Mouse (Mus musculus): ENCODE measurements around the gene Hoxd1. TPM values are rescaled to one million over a fixed set of nuclear protein-coding genes. Genes with fewer than 3 reads are reported as not detected.

Hoxd1 gene
- 0.61 and 0.69 TPM in 2 replicates for polyA plus RNA-seq (2015; fragmentation: Nextera tagmentation; extraction: Ambion mirVana)

DNA sequence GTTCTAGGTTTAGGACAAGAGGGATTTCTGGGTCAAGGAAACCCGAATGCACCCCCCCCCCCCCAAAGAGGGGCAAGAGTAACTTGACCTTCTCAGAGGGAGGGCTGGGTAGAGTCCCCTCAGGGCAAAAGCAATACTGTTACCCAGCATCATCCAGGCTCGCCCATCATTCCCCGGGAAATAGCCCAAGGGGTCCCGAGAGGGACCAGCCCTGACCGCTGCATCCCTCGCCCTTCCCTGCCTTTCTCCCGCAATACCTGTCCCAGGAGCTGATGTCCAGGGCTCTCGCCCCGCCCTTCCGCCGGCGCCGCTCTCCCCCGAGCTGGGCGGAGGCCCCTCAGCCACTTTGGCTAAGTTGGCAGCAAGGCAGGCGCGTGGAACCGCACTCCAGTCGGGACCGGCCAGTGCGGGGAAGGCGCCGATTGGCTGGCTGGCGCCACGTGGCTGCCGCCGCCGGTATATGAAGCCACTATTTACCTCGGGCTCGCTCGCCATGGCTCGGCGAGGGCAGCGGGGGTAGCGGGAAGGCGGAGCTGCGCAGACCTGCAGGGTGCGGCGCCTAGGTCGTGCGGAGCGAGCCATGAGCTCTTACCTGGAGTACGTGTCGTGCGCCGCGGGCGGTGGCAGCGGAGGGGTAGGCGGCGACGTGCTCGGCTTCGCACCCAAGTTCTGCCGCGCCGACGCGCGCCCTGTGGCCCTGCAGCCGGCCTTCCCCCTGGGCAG lies at the start of gene Hoxd1:
Gene Hoxd1 (plus strand): TSS at position 459 of the 723 bp plus-strand sequence.
- H3K27me3 ChIP-seq = peaks cover 90% of the 10 kb centered on the region
- H3K27ac ChIP-seq = no peak within 1 kb of the TSS
- peak within 1 kb of the TSS; percentile 48; the same call in 1 of the 2 replicates for H3K9ac ChIP-seq
- peaks cover 20% of the 10 kb centered on the region for H3K4me1 ChIP-seq
- H3K36me3 ChIP-seq = no peaks in the 10 kb centered on the region
- WGBS = under 1% methylated on average over 61 of the region's 61 CpGs
- peak within 1 kb of the TSS; percentile 54 for H3K4me3 ChIP-seq
- H3K4me2 ChIP-seq (replicated peaks) = peak within 1 kb of the TSS; percentile 95
- H3K9me3 ChIP-seq = no peaks in the 10 kb centered on the region
- peak; percentile 88 for ATAC-seq (ENCODE audit: low FRiP score, low read depth)

DNA sequence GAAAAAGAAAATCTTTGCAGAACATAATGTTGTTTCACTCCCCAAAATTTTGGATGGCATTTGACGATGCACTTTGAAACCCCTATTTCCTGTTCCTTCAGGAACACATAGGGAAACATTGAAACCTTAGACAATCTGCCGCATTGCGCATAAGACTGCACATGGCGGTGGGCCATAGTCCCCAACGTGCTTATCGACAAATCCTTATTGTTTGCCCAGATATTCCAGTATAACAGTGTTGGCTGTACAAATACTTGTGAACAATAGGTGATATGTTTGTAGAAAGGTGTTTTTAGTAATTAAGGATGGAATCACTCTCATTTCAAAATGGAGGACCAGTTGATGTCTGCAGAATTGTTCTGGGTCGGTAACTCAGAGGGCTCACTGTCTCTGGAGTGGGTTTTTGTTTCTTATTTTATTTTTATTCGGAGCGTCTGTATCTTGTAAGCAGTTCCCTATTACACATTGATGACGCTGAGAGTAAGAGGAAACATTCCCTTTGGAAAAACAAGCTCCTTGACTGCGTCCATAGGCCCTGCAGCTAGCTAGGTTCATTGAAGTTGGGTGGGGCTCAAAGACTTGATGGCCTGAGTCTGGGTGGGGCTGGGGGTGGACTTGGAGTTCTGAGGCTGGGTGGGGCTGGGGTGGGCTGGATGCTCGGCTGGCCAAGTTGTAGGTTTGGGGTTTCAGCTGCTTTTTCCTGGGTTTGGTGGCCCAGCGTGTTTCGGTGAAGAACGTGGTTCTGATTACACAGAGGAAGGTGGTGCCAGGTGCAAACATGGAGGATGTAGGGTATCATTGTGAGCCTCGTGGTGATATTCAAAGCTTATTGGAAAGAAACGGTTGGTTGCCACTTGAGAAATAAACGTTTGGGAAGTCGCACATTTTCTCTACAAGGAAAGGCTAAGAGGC lies 49.3 kb upstream of the Hoxd1 start:
- no peaks in the 10 kb centered on the region for H3K36me3 ChIP-seq
- no peak overlapping the region for H3K9ac ChIP-seq
- peaks cover 27% of the 10 kb centered on the region for H3K4me1 ChIP-seq
- 4% methylated on average over 19 of the region's 19 CpGs for WGBS
- H3K27me3 ChIP-seq = peaks cover 97% of the 10 kb centered on the region
- peak overlapping the region; percentile 72 for H3K4me2 ChIP-seq (replicated peaks)
- no peak for ATAC-seq (ENCODE audit: low FRiP score, low read depth)
- no peak overlapping the region for H3K27ac ChIP-seq
- H3K9me3 ChIP-seq = no peaks in the 10 kb centered on the region
- peak overlapping the region; percentile 53 for H3K4me3 ChIP-seq

GRCm38 (mm10) chr2:74714156-74714789 lies 48.5 kb upstream of the Hoxd1 start:
- 4% methylated on average over 18 of the region's 18 CpGs for WGBS
- H3K4me3 ChIP-seq = peak overlapping the region; percentile 11
- H3K4me1 ChIP-seq = peaks cover 27% of the 10 kb centered on the region
- no peaks in the 10 kb centered on the region for H3K36me3 ChIP-seq
- peak overlapping the region; percentile 72 for H3K4me2 ChIP-seq (replicated peaks)
- ATAC-seq (ENCODE audit: low FRiP score, low read depth) = no peak
- no peak overlapping the region for H3K27ac ChIP-seq
- no peaks in the 10 kb centered on the region for H3K9me3 ChIP-seq
- H3K27me3 ChIP-seq = peaks cover 97% of the 10 kb centered on the region
- no peak overlapping the region for H3K9ac ChIP-seq

DNA sequence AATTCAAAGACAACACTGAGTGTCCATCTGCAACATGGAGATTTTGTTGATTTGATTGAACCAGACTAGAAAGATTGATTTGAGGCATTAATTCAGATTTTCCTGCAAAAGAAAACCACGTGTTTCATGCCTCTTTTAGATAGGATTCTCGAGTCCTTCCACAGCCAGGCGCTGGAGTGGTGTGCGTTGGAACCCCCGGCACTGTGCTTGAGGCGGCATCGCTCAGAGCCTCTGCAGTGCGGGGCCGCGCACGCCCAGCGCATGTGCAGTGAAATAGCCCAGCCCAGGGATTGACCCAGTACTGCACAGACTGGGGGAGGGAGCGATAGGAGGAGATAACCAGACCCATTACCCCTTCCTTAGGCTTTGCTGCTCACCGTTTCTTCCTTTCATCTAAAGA lies 47.9 kb upstream of the Hoxd1 start:
- H3K9me3 ChIP-seq = no peaks in the 10 kb centered on the region
- H3K36me3 ChIP-seq = no peaks in the 10 kb centered on the region
- peak overlapping the region; percentile 11; the same call in 1 of the 2 replicates for H3K4me3 ChIP-seq
- H3K4me2 ChIP-seq (replicated peaks) = peak overlapping the region; percentile 72
- no peak for ATAC-seq (ENCODE audit: low FRiP score, low read depth)
- H3K4me1 ChIP-seq = peaks cover 27% of the 10 kb centered on the region
- H3K9ac ChIP-seq = 0 out of 2 replicates have a peak overlapping the region, but pooled peaks have one; percentile 4
- no peak overlapping the region for H3K27ac ChIP-seq
- H3K27me3 ChIP-seq = peaks cover 97% of the 10 kb centered on the region
- under 1% methylated on average over 14 of the region's 14 CpGs for WGBS

DNA sequence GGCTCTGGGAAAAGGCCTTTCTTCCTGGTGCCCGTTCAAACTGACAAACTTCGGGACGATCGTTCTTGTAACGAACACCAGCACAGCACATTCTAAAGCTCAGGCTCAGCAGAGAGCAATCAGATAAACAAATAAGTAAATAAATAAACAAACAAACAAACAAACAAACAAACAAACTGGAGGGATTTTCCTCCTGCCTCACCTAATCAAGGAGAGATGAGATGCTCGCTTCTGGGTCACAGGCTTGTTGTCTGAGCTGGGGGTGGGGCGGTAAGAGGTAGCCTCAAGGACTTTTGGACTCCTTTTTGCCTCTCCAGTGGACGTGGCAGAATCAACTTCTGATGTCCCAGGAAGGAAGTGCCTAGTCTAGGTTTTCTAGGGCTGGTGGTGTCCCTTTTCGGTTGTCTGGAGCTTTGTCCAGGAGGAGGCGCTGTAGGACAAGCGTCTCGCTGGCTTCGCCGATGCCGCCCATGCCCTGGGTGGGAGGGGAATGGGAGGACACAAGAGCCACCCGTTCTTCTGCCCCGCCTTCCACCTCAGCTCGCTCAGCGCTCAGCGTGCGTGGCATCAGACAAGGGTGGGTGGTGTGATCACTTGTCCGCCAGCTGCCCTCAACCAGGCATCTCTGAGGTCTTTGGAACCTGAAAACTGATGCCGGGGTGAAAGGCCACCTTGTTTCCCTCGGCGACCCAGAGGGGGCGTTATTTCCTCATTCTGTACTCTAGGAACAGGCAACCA lies 47.1 kb upstream of the Hoxd1 start:
- Histone ChIP-seq H3K4me1 (peaks cover 27% of the 10 kb centered on the region), H3K27ac (no peak overlapping the region), H3K9me3 (no peaks in the 10 kb centered on the region), H3K4me3 (peak overlapping the region; percentile 34), H3K4me2 (replicated peaks) (peak overlapping the region; percentile 72), H3K27me3 (peaks cover 97% of the 10 kb centered on the region), H3K36me3 (no peaks in the 10 kb centered on the region), H3K9ac (no peak overlapping the region)
- WGBS = 3% methylated on average over 26 of the region's 26 CpGs
- peak; percentile 62 for ATAC-seq (ENCODE audit: low FRiP score, low read depth)

- Histone ChIP-seq H3K36me3 (no peaks in the 10 kb centered on the region), H3K27ac (no peak overlapping the region), H3K9ac (no peak overlapping the region), H3K4me2 (replicated peaks) (no peak overlapping the region), H3K27me3 (peaks cover 100% of the 10 kb centered on the region), H3K4me3 (no peak overlapping the region), H3K9me3 (no peaks in the 10 kb centered on the region), H3K4me1 (peaks cover 21% of the 10 kb centered on the region)
- no peak for ATAC-seq (ENCODE audit: low FRiP score, low read depth)
- 17% methylated on average over 2 of the region's 2 CpGs for WGBS
Measured at GRCm38 (mm10) chr2:74720384-74720783, 42.4 kb upstream of the Hoxd1 start.

GRCm38 (mm10) chr2:74720955-74721491 lies 41.8 kb upstream of the Hoxd1 start:
- H3K36me3 ChIP-seq = no peaks in the 10 kb centered on the region
- no peak overlapping the region for H3K27ac ChIP-seq
- H3K9me3 ChIP-seq = no peaks in the 10 kb centered on the region
- H3K4me1 ChIP-seq = peaks cover 19% of the 10 kb centered on the region
- ATAC-seq (ENCODE audit: low FRiP score, low read depth) = no peak
- H3K4me2 ChIP-seq (replicated peaks) = no peak overlapping the region
- WGBS = 14% methylated on average over 5 of the region's 5 CpGs
- no peak overlapping the region for H3K4me3 ChIP-seq
- H3K9ac ChIP-seq = no peak overlapping the region
- H3K27me3 ChIP-seq = peaks cover 100% of the 10 kb centered on the region

GRCm38 (mm10) chr2:74721882-74722281 lies 40.9 kb upstream of the Hoxd1 start:
- 5% methylated on average over 6 of the region's 6 CpGs for WGBS

GRCm38 (mm10) chr2:74722949-74723348 lies 39.8 kb upstream of the Hoxd1 start:
- Histone ChIP-seq H3K9ac (no peak overlapping the region), H3K36me3 (no peaks in the 10 kb centered on the region), H3K4me1 (peaks cover 24% of the 10 kb centered on the region), H3K4me2 (replicated peaks) (no peak overlapping the region), H3K4me3 (no peak overlapping the region), H3K27ac (no peak overlapping the region), H3K27me3 (peaks cover 100% of the 10 kb centered on the region), H3K9me3 (no peaks in the 10 kb centered on the region)
- ATAC-seq (ENCODE audit: low FRiP score, low read depth) = no peak
- WGBS = 30% methylated on average over 8 of the region's 8 CpGs

More at GRCm38 (mm10) chr2:74721882-74722281, 40.9 kb upstream of the Hoxd1 start:
- Histone ChIP-seq H3K9me3 (no peaks in the 10 kb centered on the region), H3K4me1 (peaks cover 15% of the 10 kb centered on the region), H3K27me3 (peaks cover 100% of the 10 kb centered on the region), H3K4me3 (no peak overlapping the region), H3K4me2 (replicated peaks) (no peak overlapping the region), H3K27ac (no peak overlapping the region), H3K9ac (no peak overlapping the region), H3K36me3 (no peaks in the 10 kb centered on the region)
- ATAC-seq (ENCODE audit: low FRiP score, low read depth) = no peak

GRCm38 (mm10) chr2:74724244-74725015 lies 38.4 kb upstream of the Hoxd1 start:
- WGBS = 44% methylated on average over 7 of the region's 7 CpGs
- no peaks in the 10 kb centered on the region for H3K36me3 ChIP-seq
- no peak overlapping the region for H3K27ac ChIP-seq
- H3K9ac ChIP-seq = no peak overlapping the region
- peaks cover 27% of the 10 kb centered on the region for H3K4me1 ChIP-seq
- no peak overlapping the region for H3K4me2 ChIP-seq (replicated peaks)
- no peaks in the 10 kb centered on the region for H3K9me3 ChIP-seq
- H3K27me3 ChIP-seq = peaks cover 100% of the 10 kb centered on the region
- no peak overlapping the region for H3K4me3 ChIP-seq
- no peak for ATAC-seq (ENCODE audit: low FRiP score, low read depth)
